Mouse (Mus musculus): ENCODE data around the gene Abcc3. TPM values are rescaled to one million over a fixed set of nuclear protein-coding genes. Genes with fewer than 3 reads are reported as not detected.

Gene Abcc3
- total RNA-seq, 2 experiments from 2014 or later = 8.6 TPM; not detected in 1

GRCm38 (mm10) chr11:94330211-94330610, 62.6 kb downstream of the Abcc3 start:
- ATAC-seq (replicated peaks; ENCODE audit: low FRiP score, poor library complexity, severe bottlenecking) = no peak

- no peak for ATAC-seq (replicated peaks; ENCODE audit: low FRiP score, poor library complexity, severe bottlenecking)
These were observed 63.4 kb downstream of the Abcc3 start for GRCm38 (mm10) chr11:94329270-94329891.

GRCm38 (mm10) chr11:94328644-94329025, 64.2 kb downstream of the Abcc3 start:
- no peak for ATAC-seq (replicated peaks; ENCODE audit: low FRiP score, poor library complexity, severe bottlenecking)

- peak; percentile 81 for ATAC-seq (replicated peaks; ENCODE audit: low FRiP score, poor library complexity, severe bottlenecking)
These were observed 64.8 kb downstream of the Abcc3 start, which contains the start of gene Ankrd40 for GRCm38 (mm10) chr11:94327693-94328643. Gene Ankrd40, plus strand, starts transcription at chr11:94328001.

- no peak for ATAC-seq (replicated peaks; ENCODE audit: low FRiP score, poor library complexity, severe bottlenecking)
These were observed 65.8 kb downstream of the Abcc3 start for GRCm38 (mm10) chr11:94326961-94327411.

GRCm38 (mm10) chr11:94324618-94325017, 68.2 kb downstream of the Abcc3 start:
- no peak for ATAC-seq (replicated peaks; ENCODE audit: low FRiP score, poor library complexity, severe bottlenecking)

GRCm38 (mm10) chr11:94323271-94323925, 69.4 kb downstream of the Abcc3 start:
- no peak for ATAC-seq (replicated peaks; ENCODE audit: low FRiP score, poor library complexity, severe bottlenecking)

GRCm38 (mm10) chr11:94322636-94323035, 70.2 kb downstream of the Abcc3 start:
- ATAC-seq (replicated peaks; ENCODE audit: low FRiP score, poor library complexity, severe bottlenecking) = no peak

- ATAC-seq (replicated peaks; ENCODE audit: low FRiP score, poor library complexity, severe bottlenecking) = peak; percentile 87
These were observed 70.8 kb downstream of the Abcc3 start, which contains the start of gene Luc7l3 for GRCm38 (mm10) chr11:94321931-94322400. Gene Luc7l3, minus strand, starts transcription at chr11:94321988.

- ATAC-seq (replicated peaks; ENCODE audit: low FRiP score, poor library complexity, severe bottlenecking) = peak; percentile 57
These were observed 71.5 kb downstream of the Abcc3 start for GRCm38 (mm10) chr11:94320969-94321930.

- no peak for ATAC-seq (replicated peaks; ENCODE audit: low FRiP score, poor library complexity, severe bottlenecking)
These were observed 74.7 kb downstream of the Abcc3 start for GRCm38 (mm10) chr11:94318056-94318455.

- ATAC-seq (replicated peaks; ENCODE audit: low FRiP score, poor library complexity, severe bottlenecking) = no peak
These were observed 75.3 kb downstream of the Abcc3 start for GRCm38 (mm10) chr11:94317515-94317914.

- ATAC-seq (replicated peaks; ENCODE audit: low FRiP score, poor library complexity, severe bottlenecking) = no peak
These were observed 75.8 kb downstream of the Abcc3 start for GRCm38 (mm10) chr11:94317014-94317413.

GRCm38 (mm10) chr11:94316528-94316927, 76.3 kb downstream of the Abcc3 start:
- ATAC-seq (replicated peaks; ENCODE audit: low FRiP score, poor library complexity, severe bottlenecking) = no peak

GRCm38 (mm10) chr11:94315308-94315707, 77.5 kb downstream of the Abcc3 start:
- ATAC-seq (replicated peaks; ENCODE audit: low FRiP score, poor library complexity, severe bottlenecking) = no peak

GRCm38 (mm10) chr11:94314098-94314652, 78.6 kb downstream of the Abcc3 start:
- ATAC-seq (replicated peaks; ENCODE audit: low FRiP score, poor library complexity, severe bottlenecking) = no peak

GRCm38 (mm10) chr11:94312733-94313132, 80.1 kb downstream of the Abcc3 start:
- no peak for ATAC-seq (replicated peaks; ENCODE audit: low FRiP score, poor library complexity, severe bottlenecking)

- no peak for ATAC-seq (replicated peaks; ENCODE audit: low FRiP score, poor library complexity, severe bottlenecking)
These were observed 97.6 kb downstream of the Abcc3 start for GRCm38 (mm10) chr11:94294996-94295845.
